Mouse (Mus musculus) hindbrain, embryonic 11.5 days (tissue): ENCODE data around the gene Smarca4. TPM values are rescaled to one million over a fixed set of nuclear protein-coding genes. Genes with fewer than 3 reads are reported as not detected.
A peak's percentile ranks its signal among the peaks of the same experiment; 100 is the strongest.

Experiments
- ATAC-seq: fragments of 200-750 bp; cut with Nextera tagmentation; 2 replicates; pipeline ENCODE4 v1.8.0; 2017; ENCODE audit warnings: mild to moderate bottlenecking, moderate TSS enrichment, moderate library complexity; ENCODE audit not compliant: low FRiP score
- DNase-seq: peaks from one replicate; pipeline ENCODE4 v3.0.0-alpha.2; 2015; ENCODE audit warnings: low spot score
- H3K27ac ChIP-seq: fragments of 300-500 bp; sonication (generic); 2 replicates; pipeline ENCODE4 v1.5.1; 2014; ENCODE audit warnings: mild to moderate bottlenecking, low read depth, low read length
- H3K27me3 ChIP-seq: fragments of 300-500 bp; sonication (generic); 2 replicates; pipeline ENCODE4 v1.6.1; 2014; ENCODE audit warnings: mild to moderate bottlenecking, low read length, moderate library complexity, mixed read lengths; ENCODE audit not compliant: control insufficient read depth, insufficient read depth
- H3K36me3 ChIP-seq: fragments of 300-500 bp; sonication (generic); 2 replicates; pipeline ENCODE4 v1.6.1; 2014; ENCODE audit warnings: mild to moderate bottlenecking, low read length, moderate library complexity, mixed read lengths; ENCODE audit not compliant: control insufficient read depth, insufficient read depth
- H3K4me1 ChIP-seq: fragments of 300-500 bp; sonication (generic); replicated peaks from 2 replicates; pipeline ENCODE4 v1.6.1; 2014; ENCODE audit warnings: low read length, mixed read lengths; ENCODE audit not compliant: control insufficient read depth, insufficient read depth
- H3K4me2 ChIP-seq: fragments of 300-500 bp; sonication (generic); replicated peaks from 2 replicates; pipeline ENCODE4 v1.6.1; 2014; ENCODE audit warnings: mild to moderate bottlenecking, low read depth, low read length
- H3K4me3 ChIP-seq: fragments of 300-500 bp; sonication (generic); 2 replicates; pipeline ENCODE4 v1.5.1; 2014; ENCODE audit warnings: low read depth, low read length
- H3K9ac ChIP-seq: fragments of 300-500 bp; sonication (generic); 2 replicates; pipeline ENCODE4 v1.6.1; 2014; ENCODE audit warnings: low read depth, low read length
- H3K9me3 ChIP-seq: fragments of 300-500 bp; sonication (generic); 2 replicates; pipeline ENCODE4 v1.6.1; 2016; ENCODE audit warnings: low read length; ENCODE audit not compliant: control insufficient read depth
- WGBS: fragments of 180-500 bp; shearing (Covaris S2); extraction: QIAGEN DNeasy Blood & Tissue Kit; methylation state at CpG from one replicate; pipeline ENCODE4 v1.1.7; 2014; 5-methylcytosine and 5-hydroxymethylcytosine counted together
- polyA plus RNA-seq: library from polyadenylated mRNA; unstranded; fragments of >200 nt; fragmentation: Nextera tagmentation; extraction: Ambion mirVana; gene quantifications from 2 replicates; pipeline ENCODE4 v1.2.1, GENCODE M21; 2014

The Smarca4 gene
- polyA plus RNA-seq, 1 experiment from 2014 or later: 146 TPM

GRCm38 (mm10) chr9:21585401-21585800, 30.6 kb upstream of the Smarca4 start:
- no peak for ATAC-seq

GRCm38 (mm10) chr9:21587678-21588349, 28.2 kb upstream of the Smarca4 start:
- ATAC-seq (no peak), DNase-seq (no peak)
- 85% methylated on average over 23 of the region's 23 CpGs for WGBS
- no peak overlapping the region for H3K27ac ChIP-seq
- no peaks in the 10 kb centered on the region for H3K9me3 ChIP-seq
- H3K4me3 ChIP-seq: no peak overlapping the region
- H3K9ac ChIP-seq: no peak overlapping the region
- H3K36me3 ChIP-seq: peaks cover 27% of the 10 kb centered on the region
- no peaks in the 10 kb centered on the region for H3K27me3 ChIP-seq
- no peak overlapping the region for H3K4me2 ChIP-seq
- no peaks in the 10 kb centered on the region; the same call in 1 of the 2 replicates for H3K4me1 ChIP-seq

More at GRCm38 (mm10) chr9:21585401-21585800, 30.6 kb upstream of the Smarca4 start:
- Histone ChIP-seq H3K9ac (no peak overlapping the region), H3K4me1 (no peaks in the 10 kb centered on the region), H3K4me2 (no peak overlapping the region), H3K9me3 (no peaks in the 10 kb centered on the region), H3K27me3 (no peaks in the 10 kb centered on the region), H3K27ac (no peak overlapping the region), H3K4me3 (no peak overlapping the region), H3K36me3 (peaks cover 27% of the 10 kb centered on the region)
- 95% methylated on average over 1 of the region's 1 CpGs for WGBS
- DNase-seq: no peak

GRCm38 (mm10) chr9:21588350-21588749, 27.6 kb upstream of the Smarca4 start:
- H3K27me3 ChIP-seq: no peaks in the 10 kb centered on the region
- no peaks in the 10 kb centered on the region; the same call in 1 of the 2 replicates for H3K4me1 ChIP-seq
- H3K36me3 ChIP-seq: peaks cover 25% of the 10 kb centered on the region
- H3K4me3 ChIP-seq: no peak overlapping the region
- H3K4me2 ChIP-seq: no peak overlapping the region
- ATAC-seq: no peak
- H3K9ac ChIP-seq: no peak overlapping the region
- no peak overlapping the region for H3K27ac ChIP-seq
- no peak for DNase-seq
- WGBS: 91% methylated on average over 8 of the region's 8 CpGs
- no peaks in the 10 kb centered on the region for H3K9me3 ChIP-seq

- ATAC-seq (no peak), DNase-seq (no peak)
- Histone ChIP-seq H3K4me1 (peaks cover 5% of the 10 kb centered on the region), H3K4me2 (no peak overlapping the region), H3K4me3 (no peak overlapping the region), H3K9me3 (no peaks in the 10 kb centered on the region), H3K27me3 (no peaks in the 10 kb centered on the region), H3K9ac (no peak overlapping the region), H3K27ac (no peak overlapping the region), H3K36me3 (peaks cover 20% of the 10 kb centered on the region)
- 91% methylated on average over 5 of the region's 5 CpGs for WGBS
Measured at GRCm38 (mm10) chr9:21589538-21589937, 26.4 kb upstream of the Smarca4 start.

GRCm38 (mm10) chr9:21591127-21591830, 24.7 kb upstream of the Smarca4 start:
- no peaks in the 10 kb centered on the region for H3K9me3 ChIP-seq
- DNase-seq (no peak), ATAC-seq (no peak)
- no peak overlapping the region for H3K4me2 ChIP-seq
- no peak overlapping the region for H3K27ac ChIP-seq
- no peak overlapping the region; the same call in 1 of the 2 replicates for H3K4me3 ChIP-seq
- peaks cover 17% of the 10 kb centered on the region for H3K36me3 ChIP-seq
- peaks cover 5% of the 10 kb centered on the region for H3K4me1 ChIP-seq
- H3K27me3 ChIP-seq: no peaks in the 10 kb centered on the region
- WGBS: 87% methylated on average over 6 of the region's 6 CpGs
- H3K9ac ChIP-seq: no peak overlapping the region

DNA sequence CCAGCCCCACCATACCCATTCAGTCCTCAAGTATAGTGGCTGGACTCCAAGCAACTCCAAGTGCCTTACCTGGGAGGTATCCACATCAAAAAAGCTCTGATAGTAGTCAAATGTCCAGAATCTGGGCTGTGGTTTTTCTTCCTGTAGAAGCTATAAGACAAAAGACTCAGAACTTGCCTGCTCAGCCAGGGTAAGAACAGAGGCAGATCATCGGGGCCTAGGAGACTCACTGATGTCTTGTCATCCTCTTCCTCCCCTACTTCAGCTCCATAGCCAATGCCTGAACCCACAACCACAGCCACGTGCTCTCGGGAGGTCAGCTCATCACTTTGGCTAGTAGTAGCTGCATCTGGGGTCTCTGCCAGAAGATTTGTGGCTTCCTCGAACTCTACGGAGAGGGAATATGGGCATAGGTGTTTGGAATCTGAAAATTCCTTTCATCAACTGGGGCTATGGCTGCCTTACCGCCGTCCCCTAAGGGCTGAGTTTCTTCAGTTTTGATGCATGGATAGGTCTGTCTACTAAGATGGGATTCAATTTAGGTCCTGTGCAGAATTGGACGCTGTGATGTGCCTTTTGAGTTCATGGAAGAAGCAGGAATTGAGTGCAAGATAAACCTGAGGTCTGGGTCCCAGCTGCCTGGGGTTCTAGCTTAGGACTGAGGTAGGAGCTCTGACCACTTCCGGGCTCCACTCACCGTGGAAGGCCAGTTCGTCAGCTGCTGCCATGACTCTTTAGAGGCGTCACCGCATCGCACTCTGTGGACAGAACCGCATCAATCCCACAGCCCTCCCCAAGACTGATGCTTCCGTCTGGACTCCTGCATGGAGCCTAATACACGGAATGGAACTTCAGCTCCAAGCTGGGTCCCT, 23.9 kb upstream of the Smarca4 start:
- peak overlapping the region; percentile 97 for H3K4me3 ChIP-seq
- WGBS: 23% methylated on average over 17 of the region's 17 CpGs
- ATAC-seq (peak; percentile 74; the same call in 1 of the 2 replicates), DNase-seq (no peak)
- H3K27me3 ChIP-seq: no peaks in the 10 kb centered on the region
- peaks cover 5% of the 10 kb centered on the region for H3K4me1 ChIP-seq
- peak overlapping the region; percentile 94 for H3K4me2 ChIP-seq
- H3K9ac ChIP-seq: peak overlapping the region; percentile 56
- H3K36me3 ChIP-seq: peaks cover 9% of the 10 kb centered on the region
- 0 out of 2 replicates have a peak overlapping the region, but pooled peaks have one; percentile 44 for H3K27ac ChIP-seq
- no peaks in the 10 kb centered on the region for H3K9me3 ChIP-seq

GRCm38 (mm10) chr9:21592703-21593121, 23.3 kb upstream of the Smarca4 start, which contains the start of the genes Timm29 and Yipf2:
Gene Timm29 (plus strand): TSS chr9:21592722.
Gene Yipf2 (minus strand): TSS chr9:21592828.
- H3K4me3 ChIP-seq: peak within 1 kb of the TSS; percentile 97
- under 1% methylated on average over 30 of the region's 30 CpGs for WGBS
- ATAC-seq: peak; percentile 92

GRCm38 (mm10) chr9:21593122-21593721, 22.7 kb upstream of the Smarca4 start:
- Histone ChIP-seq H3K9me3 (no peaks in the 10 kb centered on the region), H3K36me3 (peaks cover 3% of the 10 kb centered on the region; the same call in 1 of the 2 replicates), H3K27me3 (no peaks in the 10 kb centered on the region), H3K9ac (peak overlapping the region; percentile 92), H3K4me1 (peaks cover 5% of the 10 kb centered on the region), H3K4me2 (peak overlapping the region; percentile 94), H3K4me3 (peak overlapping the region; percentile 97), H3K27ac (peak overlapping the region; percentile 85)
- WGBS: 4% methylated on average over 60 of the region's 69 CpGs
- ATAC-seq (peak; percentile 75), DNase-seq (no peak)

More at GRCm38 (mm10) chr9:21592703-21593121, 23.3 kb upstream of the Smarca4 start, which contains the start of the genes Timm29 and Yipf2:
- H3K9ac ChIP-seq: peak within 1 kb of the TSS; percentile 92
- H3K4me2 ChIP-seq: peak within 1 kb of the TSS; percentile 94
- peak; percentile 96 for DNase-seq
- H3K27ac ChIP-seq: peak within 1 kb of the TSS; percentile 85
- peaks cover 5% of the 10 kb centered on the region for H3K4me1 ChIP-seq
- H3K36me3 ChIP-seq: peaks cover 5% of the 10 kb centered on the region; the same call in 1 of the 2 replicates
- no peaks in the 10 kb centered on the region for H3K9me3 ChIP-seq
- H3K27me3 ChIP-seq: no peaks in the 10 kb centered on the region
